Mouse (Mus musculus): ENCODE results near the gene Mllt10.

GRCm38 (mm10) chr2:18063763-18064251 lies 8.8 kb downstream of the Mllt10 start:
- TF ChIP-seq POLR2A (IDR thresholded peaks at IDR 0.05; ENCODE audit: insufficient read length, low read depth) (no peak), E2F4 (IDR thresholded peaks at IDR 0.05; ENCODE audit: insufficient read depth) (no peak), MYOD1 (IDR thresholded peaks at IDR 0.05; ENCODE audit: control insufficient read depth in 1 of 3, insufficient read length in 2 of 3, low read depth in 2 of 3) (no peak), SRF (IDR thresholded peaks at IDR 0.05; ENCODE audit: control insufficient read depth, insufficient read length, low read depth) (no peak), TCF12 (IDR thresholded peaks at IDR 0.05; ENCODE audit: insufficient read depth, poor library complexity, severe bottlenecking) (no peak), TCF3 (IDR thresholded peaks at IDR 0.05; ENCODE audit: insufficient read length, low read depth) (no peak), USF1 (IDR thresholded peaks at IDR 0.05; ENCODE audit: low read depth) (no peak), MAX (IDR thresholded peaks at IDR 0.05; ENCODE audit: low read depth) (no peak)

Measured in myocyte (in vitro differentiated cells).